Mouse (Mus musculus) cerebellum, postnatal 14 days (tissue): ENCODE measurements around the gene Ttc39b.
A peak's percentile ranks its signal among the peaks of the same experiment; 100 is the strongest.

Experiments used
- DNase-seq, 2 experiments: peaks; one replicate each; pipeline ENCODE4 v3.0.0; 2021; ENCODE audit warnings: mixed read lengths in 2 of 2

Ttc39b gene

DNA sequence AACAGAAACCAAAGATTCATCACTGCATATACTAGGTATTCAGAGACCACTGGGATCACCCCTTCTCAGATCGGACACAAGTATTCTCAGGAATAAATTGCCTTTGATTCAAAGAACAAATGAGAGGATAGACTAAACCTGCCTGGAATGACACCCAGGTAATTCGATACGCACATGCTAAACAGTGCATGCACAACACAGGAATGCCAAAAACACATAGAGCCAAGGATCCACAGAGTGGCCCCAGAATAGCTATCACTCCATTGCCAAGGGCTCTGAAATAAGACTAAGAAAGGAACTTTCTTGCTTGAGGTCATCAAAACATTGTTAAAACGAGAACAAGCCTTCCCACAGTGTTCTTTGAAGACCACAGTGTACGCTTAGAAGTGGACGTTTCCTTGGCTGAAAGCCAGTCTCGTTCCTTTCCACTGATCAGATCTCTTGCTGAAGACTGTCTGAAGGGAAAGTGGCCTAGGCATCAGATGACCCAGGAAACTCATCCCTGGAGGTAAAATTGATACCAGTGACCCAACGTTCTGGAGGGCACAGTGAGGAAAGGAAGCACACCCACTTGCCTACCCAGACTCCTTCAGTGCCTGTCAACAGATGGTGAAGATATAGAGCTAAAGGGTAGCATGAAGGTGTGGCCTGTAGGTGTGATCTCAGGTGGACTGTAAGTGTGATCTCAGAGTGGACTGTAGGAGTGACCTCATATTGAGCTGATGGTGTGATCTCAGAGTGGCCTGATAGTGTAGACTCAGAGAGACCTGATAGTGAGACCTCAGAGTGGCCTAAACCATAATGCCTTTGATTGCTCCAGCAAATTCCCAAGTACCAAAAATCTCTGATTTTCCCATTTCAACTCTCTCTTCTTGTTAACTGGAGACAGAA, 141.6 kb downstream of the Ttc39b start:
- DNase-seq = peak; percentile 31 to 38

DNA sequence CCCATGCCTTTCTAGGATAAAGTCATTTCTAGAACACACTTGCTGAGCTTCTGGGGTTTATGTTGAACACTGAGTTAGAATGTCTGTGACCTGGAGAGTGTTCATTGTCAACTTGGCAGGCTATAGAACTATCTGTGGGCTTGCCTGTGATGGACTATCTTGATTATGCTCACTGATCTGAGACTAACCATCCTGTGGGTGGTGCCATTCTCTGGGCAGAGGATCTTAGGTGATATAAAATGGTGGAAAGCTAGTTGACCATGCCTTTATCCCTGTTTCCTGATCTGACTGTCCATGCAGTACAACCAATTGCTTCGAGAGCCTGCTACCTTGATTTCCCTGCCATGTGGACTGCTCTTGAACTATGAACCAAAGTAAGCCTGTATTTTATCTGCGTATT, 146.6 kb downstream of the Ttc39b start:
- no peak for DNase-seq

DNA sequence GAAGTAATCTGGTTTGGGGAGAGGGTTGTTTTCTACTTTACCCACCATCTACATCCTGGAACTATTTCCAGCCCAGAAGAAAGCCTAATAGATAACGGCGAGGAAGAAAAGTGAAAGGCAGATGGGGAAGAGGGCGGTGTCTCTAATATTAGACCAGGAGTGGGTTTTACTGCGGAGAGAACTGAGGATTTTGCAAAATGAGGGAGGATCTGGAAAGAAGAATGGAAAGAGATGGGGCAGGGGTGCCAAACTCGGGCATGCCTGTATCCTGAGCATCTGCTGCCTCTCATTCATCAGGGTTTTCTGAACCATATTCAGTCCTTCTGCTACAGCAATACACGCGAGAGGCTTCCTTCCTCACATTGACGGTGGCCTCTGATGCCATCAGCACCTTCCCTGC, 149.1 kb downstream of the Ttc39b start:
- DNase-seq = no peak

DNA sequence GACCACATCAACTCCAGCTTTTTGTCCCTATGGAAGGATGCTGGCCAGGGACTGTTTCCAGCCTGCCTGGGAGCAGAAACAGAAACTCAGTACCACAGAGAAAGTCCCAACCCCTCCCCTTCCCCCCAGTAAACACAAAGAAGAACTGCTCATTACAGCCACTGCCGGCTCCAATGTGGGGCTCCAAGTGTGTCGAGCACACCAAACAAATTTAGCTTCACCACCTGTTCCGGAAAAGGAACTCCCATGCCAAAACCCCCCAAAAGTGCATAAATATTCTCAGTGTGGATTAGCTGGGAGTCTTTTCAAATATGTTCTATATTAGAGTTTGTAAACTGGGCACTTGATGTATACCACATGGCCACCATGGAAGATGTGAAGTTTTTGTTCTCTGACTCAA, 151.8 kb downstream of the Ttc39b start:
- no peak for DNase-seq

DNA sequence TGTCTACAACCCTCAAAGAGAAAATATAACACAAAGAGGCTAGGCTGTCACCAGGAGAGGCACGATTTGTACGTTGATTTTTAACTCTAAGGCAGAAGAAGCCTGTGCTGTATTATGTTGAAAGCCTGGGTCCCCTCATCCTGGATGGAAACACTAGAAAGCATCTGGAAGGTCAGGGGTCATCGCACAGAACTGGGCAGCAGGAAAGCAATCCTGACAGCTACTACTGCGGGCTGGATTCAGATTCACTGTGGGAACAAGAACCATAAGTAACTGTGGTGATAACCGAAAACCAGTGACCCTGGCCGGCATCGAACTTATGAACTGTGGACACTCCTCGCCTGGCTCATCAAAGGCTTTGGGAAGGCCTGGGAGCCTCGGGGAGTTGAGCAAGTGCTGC, 153.3 kb downstream of the Ttc39b start:
- DNase-seq = no peak
